In genomic region chr8:99280375-99280774, GRCm38 (mm10) we compare ENCODE assay signal across 18 mouse cellular contexts.
"Had no signal": no experiment of that assay in that cellular context is flagged by ENCODE, and none has a peak within 500 bp of the region (broad histone marks: within the 10 kb centered on the region; RNA-seq: fewer than 3 reads in every experiment).

No protein-coding gene starts in this region.

- H3K4me3 ChIP-seq: midbrain, embryonic 10.5 days; midbrain, embryonic 13.5 days; myocyte; neural tube, embryonic 13.5 days; neural tube, embryonic 15.5 days had no signal

- H3K9me3 ChIP-seq: midbrain, embryonic 10.5 days; midbrain, embryonic 13.5 days; neural tube, embryonic 13.5 days; neural tube, embryonic 15.5 days had no signal

- DNase-seq: lung, adult 18-20 months; lung, embryonic 14.5 days; lung, postnatal 10 days; lung, postnatal 4 days; retina, postnatal 1 day; right cerebral cortex, adult 18-20 months; right cerebral cortex, postnatal 25 days; right cerebral cortex, postnatal 4 days; spleen, adult 18-20 months; thymus, adult 18-20 months; thymus, postnatal 14 days; thymus, postnatal 36 days had no signal

- H3K4me1 ChIP-seq: midbrain, embryonic 10.5 days; neural tube, embryonic 13.5 days; neural tube, embryonic 15.5 days had no signal

- H3K27ac ChIP-seq: liver, embryonic 14.5 days; midbrain, embryonic 10.5 days; midbrain, embryonic 13.5 days; neural tube, embryonic 13.5 days; neural tube, embryonic 15.5 days had no signal

- H3K9ac ChIP-seq: liver, embryonic 14.5 days; lung, embryonic 14.5 days; midbrain, embryonic 13.5 days; neural tube, embryonic 13.5 days; neural tube, embryonic 15.5 days had no signal

- H3K36me3 ChIP-seq: midbrain, embryonic 10.5 days; midbrain, embryonic 13.5 days; neural tube, embryonic 13.5 days; neural tube, embryonic 15.5 days had no signal
